Comparison of ENCODE assay signal across 10 mouse cellular contexts in genomic region chr11:120715131-120715530, GRCm38 (mm10). TPM values are rescaled to one million over a fixed set of nuclear protein-coding genes. Genes with fewer than 3 reads are reported as not detected.
DNase-seq lines count a peak whose midpoint lies in the region; ATAC-seq lines count a peak whose summit lies in the region.
"Had no signal": no experiment of that assay in that cellular context is flagged by ENCODE, and none has a peak within 500 bp of the region (broad histone marks: within the 10 kb centered on the region; RNA-seq: fewer than 3 reads in every experiment).

No protein-coding gene starts in this region.

- H3K27me3 ChIP-seq in hindbrain, embryonic 15.5 days = no peaks in the 10 kb centered on the region
- H3K27me3 ChIP-seq in hindbrain, embryonic 16.5 days (replicated peaks; ENCODE audit: control insufficient read depth, insufficient read depth, low read length) = no peaks in the 10 kb centered on the region
- H3K27me3 ChIP-seq in embryonic facial prominence, embryonic 11.5 days (ENCODE audit: control insufficient read depth, insufficient read depth, low read length) = no peaks in the 10 kb centered on the region
- no peaks in the 10 kb centered on the region for H3K27me3 ChIP-seq in embryonic facial prominence, embryonic 15.5 days
- no peaks in the 10 kb centered on the region for H3K27me3 ChIP-seq in midbrain, embryonic 14.5 days (ENCODE audit: control insufficient read depth, insufficient read depth, low read length)

- ATAC-seq in hindbrain, embryonic 15.5 days (ENCODE audit: low FRiP score, low read depth) = no peak
- ATAC-seq in hindbrain, embryonic 16.5 days = no peak
- no peak for ATAC-seq in embryonic facial prominence, embryonic 11.5 days (replicated peaks; ENCODE audit: insufficient number of reproducible peaks, low FRiP score, low TSS enrichment, low read depth)
- ATAC-seq in embryonic facial prominence, embryonic 15.5 days (ENCODE audit: insufficient number of reproducible peaks, low FRiP score, low TSS enrichment, low read depth) = no peak
- ATAC-seq in midbrain, embryonic 14.5 days (ENCODE audit: low FRiP score, low TSS enrichment) = no peak

- WGBS in hindbrain, embryonic 15.5 days = 91% methylated on average over 9 of the region's 9 CpGs
- WGBS in hindbrain, embryonic 16.5 days = 89% methylated on average over 9 of the region's 9 CpGs
- 93% methylated on average over 9 of the region's 9 CpGs for WGBS in embryonic facial prominence, embryonic 11.5 days
- WGBS in embryonic facial prominence, embryonic 15.5 days = 74% methylated on average over 9 of the region's 9 CpGs
- 94% methylated on average over 9 of the region's 9 CpGs for WGBS in midbrain, embryonic 14.5 days

- H3K9ac ChIP-seq in hindbrain, embryonic 15.5 days = no peak overlapping the region
- H3K9ac ChIP-seq in hindbrain, embryonic 16.5 days (ENCODE audit: low read depth, low read length) = no peak overlapping the region
- no peak overlapping the region; the same call in 1 of the 2 replicates for H3K9ac ChIP-seq in embryonic facial prominence, embryonic 11.5 days (replicated peaks; ENCODE audit: low read length)
- H3K9ac ChIP-seq in embryonic facial prominence, embryonic 15.5 days = peak overlapping the region; percentile 69
- no peak overlapping the region for H3K9ac ChIP-seq in midbrain, embryonic 14.5 days (replicated peaks; ENCODE audit: low read length)

- peak overlapping the region; percentile 100 for H3K4me2 ChIP-seq in hindbrain, embryonic 15.5 days
- H3K4me2 ChIP-seq in hindbrain, embryonic 16.5 days (ENCODE audit: low read length) = no peak overlapping the region
- H3K4me2 ChIP-seq in embryonic facial prominence, embryonic 11.5 days (ENCODE audit: low read depth, low read length) = peak overlapping the region; percentile 10; the same call in 1 of the 2 replicates
- peak overlapping the region; percentile 99; the same call in 1 of the 2 replicates for H3K4me2 ChIP-seq in embryonic facial prominence, embryonic 15.5 days (replicated peaks)
- H3K4me2 ChIP-seq in midbrain, embryonic 14.5 days (ENCODE audit: low read length) = peak overlapping the region; percentile 98; the same call in 1 of the 2 replicates

- peaks cover 18% of the 10 kb centered on the region for H3K36me3 ChIP-seq in hindbrain, embryonic 15.5 days
- peaks cover 13% of the 10 kb centered on the region for H3K36me3 ChIP-seq in hindbrain, embryonic 16.5 days (ENCODE audit: control insufficient read depth, insufficient read depth, low read length)
- no peaks in the 10 kb centered on the region; the same call in none of the 2 replicates for H3K36me3 ChIP-seq in embryonic facial prominence, embryonic 11.5 days (replicated peaks; ENCODE audit: control insufficient read depth, insufficient read depth, low read depth, low read length)
- H3K36me3 ChIP-seq in embryonic facial prominence, embryonic 15.5 days = peaks cover 54% of the 10 kb centered on the region
- H3K36me3 ChIP-seq in midbrain, embryonic 14.5 days (ENCODE audit: control insufficient read depth, insufficient read depth, low read length) = peaks cover 50% of the 10 kb centered on the region

- H3K27ac ChIP-seq in hindbrain, embryonic 15.5 days (replicated peaks) = no peak overlapping the region
- no peak overlapping the region for H3K27ac ChIP-seq in hindbrain, embryonic 16.5 days (ENCODE audit: low read depth, low read length)
- no peak overlapping the region for H3K27ac ChIP-seq in embryonic facial prominence, embryonic 11.5 days (replicated peaks; ENCODE audit: low read depth, low read length)
- no peak overlapping the region for H3K27ac ChIP-seq in embryonic facial prominence, embryonic 15.5 days (replicated peaks)
- H3K27ac ChIP-seq in midbrain, embryonic 14.5 days (replicated peaks; ENCODE audit: low read depth, low read length) = no peak overlapping the region
- H3K27ac ChIP-seq: kidney, postnatal 0 days had no signal

- no peak for DNase-seq in embryonic facial prominence, embryonic 11.5 days (ENCODE audit: low spot score)
- no peak for DNase-seq in midbrain, embryonic 14.5 days
- DNase-seq in spleen, postnatal 36 days (ENCODE audit: low spot score in 2 of 2) = no peak
- DNase-seq in urinary bladder, postnatal 10 days (ENCODE audit: low spot score) = no peak
- DNase-seq: cerebellum, adult 11 months; thymus, postnatal 4 days had no signal

- peaks cover 38% of the 10 kb centered on the region for H3K4me1 ChIP-seq in hindbrain, embryonic 15.5 days (replicated peaks)
- peaks cover 19% of the 10 kb centered on the region for H3K4me1 ChIP-seq in hindbrain, embryonic 16.5 days (ENCODE audit: control insufficient read depth, insufficient read depth, low read depth, low read length)
- peaks cover 5% of the 10 kb centered on the region; the same call in 1 of the 2 replicates for H3K4me1 ChIP-seq in embryonic facial prominence, embryonic 11.5 days (ENCODE audit: control insufficient read depth, insufficient read depth, low read length)
- peaks cover 41% of the 10 kb centered on the region for H3K4me1 ChIP-seq in embryonic facial prominence, embryonic 15.5 days
- H3K4me1 ChIP-seq in midbrain, embryonic 14.5 days (ENCODE audit: control insufficient read depth, insufficient read depth, low read length) = peaks cover 19% of the 10 kb centered on the region

- no peaks in the 10 kb centered on the region for H3K9me3 ChIP-seq in hindbrain, embryonic 15.5 days
- no peaks in the 10 kb centered on the region for H3K9me3 ChIP-seq in hindbrain, embryonic 16.5 days (ENCODE audit: control insufficient read depth, low read length)
- no peaks in the 10 kb centered on the region for H3K9me3 ChIP-seq in embryonic facial prominence, embryonic 11.5 days (replicated peaks; ENCODE audit: control insufficient read depth, low read length)
- H3K9me3 ChIP-seq in embryonic facial prominence, embryonic 15.5 days (replicated peaks) = no peaks in the 10 kb centered on the region
- no peaks in the 10 kb centered on the region for H3K9me3 ChIP-seq in midbrain, embryonic 14.5 days (ENCODE audit: control insufficient read depth, low read length)

- H3K4me3 ChIP-seq in hindbrain, embryonic 15.5 days = no peak overlapping the region
- no peak overlapping the region for H3K4me3 ChIP-seq in hindbrain, embryonic 16.5 days (ENCODE audit: low read length)
- no peak overlapping the region for H3K4me3 ChIP-seq in embryonic facial prominence, embryonic 11.5 days (ENCODE audit: low read depth, low read length)
- 0 out of 2 replicates have a peak overlapping the region, but pooled peaks have one; percentile 71 for H3K4me3 ChIP-seq in embryonic facial prominence, embryonic 15.5 days (replicated peaks)
- no peak overlapping the region; the same call in 1 of the 2 replicates for H3K4me3 ChIP-seq in midbrain, embryonic 14.5 days (replicated peaks; ENCODE audit: low read depth, low read length)

RNA-seq across cellular contexts. Expression of gene Lrrc45, which starts 1.4 kb away (rescaled TPM):
- 74.9 and 81.2 TPM in 2 replicates for polyA plus RNA-seq in hindbrain, embryonic 15.5 days (2015; fragmentation: Nextera tagmentation; extraction: Ambion mirVana)
- polyA plus RNA-seq in hindbrain, embryonic 16.5 days (2015; fragmentation: Nextera tagmentation; extraction: Ambion mirVana) = 73.4 and 77.8 TPM in 2 replicates
- 35.0 and 35.9 TPM in 2 replicates for polyA plus RNA-seq in embryonic facial prominence, embryonic 11.5 days (2014; fragmentation: Nextera tagmentation; extraction: Ambion mirVana)
- 69.7 and 82.2 TPM in 2 replicates for polyA plus RNA-seq in embryonic facial prominence, embryonic 15.5 days (2015; fragmentation: Nextera tagmentation; extraction: Ambion mirVana)
- polyA plus RNA-seq in midbrain, embryonic 14.5 days (2014; fragmentation: Nextera tagmentation; extraction: Ambion mirVana) = 50.4 and 72.1 TPM in 2 replicates

RNA-seq across cellular contexts. Expression of gene Cenpx, which starts 1.6 kb away (rescaled TPM):
- polyA plus RNA-seq in hindbrain, embryonic 15.5 days (2015; fragmentation: Nextera tagmentation; extraction: Ambion mirVana) = 107 and 109 TPM in 2 replicates
- 106 and 107 TPM in 2 replicates for polyA plus RNA-seq in hindbrain, embryonic 16.5 days (2015; fragmentation: Nextera tagmentation; extraction: Ambion mirVana)
- 118 and 124 TPM in 2 replicates for polyA plus RNA-seq in embryonic facial prominence, embryonic 11.5 days (2014; fragmentation: Nextera tagmentation; extraction: Ambion mirVana)
- 145 and 157 TPM in 2 replicates for polyA plus RNA-seq in embryonic facial prominence, embryonic 15.5 days (2015; fragmentation: Nextera tagmentation; extraction: Ambion mirVana)
- 99.1 and 105 TPM in 2 replicates for polyA plus RNA-seq in midbrain, embryonic 14.5 days (2014; fragmentation: Nextera tagmentation; extraction: Ambion mirVana)

RNA-seq across cellular contexts. Expression of gene Rac3, which starts 6.1 kb away (rescaled TPM):
- 540 and 587 TPM in 2 replicates for polyA plus RNA-seq in hindbrain, embryonic 15.5 days (2015; fragmentation: Nextera tagmentation; extraction: Ambion mirVana)
- polyA plus RNA-seq in hindbrain, embryonic 16.5 days (2015; fragmentation: Nextera tagmentation; extraction: Ambion mirVana) = 624 and 705 TPM in 2 replicates
- 9.7 and 10.9 TPM in 2 replicates for polyA plus RNA-seq in embryonic facial prominence, embryonic 11.5 days (2014; fragmentation: Nextera tagmentation; extraction: Ambion mirVana)
- 64.5 and 75.4 TPM in 2 replicates for polyA plus RNA-seq in embryonic facial prominence, embryonic 15.5 days (2015; fragmentation: Nextera tagmentation; extraction: Ambion mirVana)
- polyA plus RNA-seq in midbrain, embryonic 14.5 days (2014; fragmentation: Nextera tagmentation; extraction: Ambion mirVana) = 113 and 646 TPM in 2 replicates

RNA-seq across cellular contexts. Expression of gene Dcxr, which starts 11.9 kb away (rescaled TPM):
- polyA plus RNA-seq in hindbrain, embryonic 15.5 days (2015; fragmentation: Nextera tagmentation; extraction: Ambion mirVana) = 8.8 and 10.4 TPM in 2 replicates
- polyA plus RNA-seq in hindbrain, embryonic 16.5 days (2015; fragmentation: Nextera tagmentation; extraction: Ambion mirVana) = 11.1 and 12.7 TPM in 2 replicates
- 10.7 and 11.7 TPM in 2 replicates for polyA plus RNA-seq in embryonic facial prominence, embryonic 11.5 days (2014; fragmentation: Nextera tagmentation; extraction: Ambion mirVana)
- polyA plus RNA-seq in embryonic facial prominence, embryonic 15.5 days (2015; fragmentation: Nextera tagmentation; extraction: Ambion mirVana) = 35.9 and 36.6 TPM in 2 replicates
- polyA plus RNA-seq in midbrain, embryonic 14.5 days (2014; fragmentation: Nextera tagmentation; extraction: Ambion mirVana) = 6.0 and 8.6 TPM in 2 replicates

RNA-seq across cellular contexts. Expression of gene Cbr2, which starts 16.8 kb away (rescaled TPM):
- 0.97 and 2.1 TPM in 2 replicates for polyA plus RNA-seq in hindbrain, embryonic 15.5 days (2015; fragmentation: Nextera tagmentation; extraction: Ambion mirVana)
- polyA plus RNA-seq in hindbrain, embryonic 16.5 days (2015; fragmentation: Nextera tagmentation; extraction: Ambion mirVana) = 1.3 and 2.0 TPM in 2 replicates
- polyA plus RNA-seq in embryonic facial prominence, embryonic 11.5 days (2014; fragmentation: Nextera tagmentation; extraction: Ambion mirVana) = 3.3 and 3.7 TPM in 2 replicates
- polyA plus RNA-seq in embryonic facial prominence, embryonic 15.5 days (2015; fragmentation: Nextera tagmentation; extraction: Ambion mirVana) = 193 and 315 TPM in 2 replicates
- 0.51 TPM in 1 of 2 replicates, not detected in the other for polyA plus RNA-seq in midbrain, embryonic 14.5 days (2014; fragmentation: Nextera tagmentation; extraction: Ambion mirVana)
